Mouse (Mus musculus) ES-Bruce4 (cell line): ENCODE data around the gene Slc26a9.

ENCODE experiments used
- CTCF ChIP-seq: IDR thresholded peaks from one replicate; pipeline ENCODE4 v1.8.1; 2011; ENCODE audit warnings: low read depth, low read length
- POLR2A ChIP-seq: IDR thresholded peaks from one replicate; pipeline ENCODE4 v1.8.1; 2011; ENCODE audit warnings: low read length; ENCODE audit not compliant: insufficient read depth

GRCm38 (mm10) chr1:131804166-131804565 lies 60.3 kb downstream of the Slc26a9 start:
- TF ChIP-seq CTCF (no peak), POLR2A (no peak)
